Mouse (Mus musculus): Measurements from ENCODE around the gene AW549877.

Gene AW549877

GRCm38 (mm10) chr15:3995448-3996266 is at the start of gene AW549877:
TSS of gene AW549877 (minus strand) at chr15:3995744.
- DNase-seq (ENCODE audit: low spot score in 2 of 2), result peak; percentile 93 to 98

- DNase-seq (ENCODE audit: low spot score in 2 of 2), result no peak
Measured at GRCm38 (mm10) chr15:4043032-4043471, 47.5 kb upstream of the AW549877 start.

GRCm38 (mm10) chr15:4042423-4042822 is 46.9 kb upstream of the AW549877 start:
- DNase-seq (ENCODE audit: low spot score in 2 of 2), result no peak

- no peak for DNase-seq (ENCODE audit: low spot score in 2 of 2)
Measured at GRCm38 (mm10) chr15:4033168-4034004, 37.8 kb upstream of the AW549877 start.

- no peak for DNase-seq (ENCODE audit: low spot score in 2 of 2)
Measured at GRCm38 (mm10) chr15:4028960-4029359, 33.4 kb upstream of the AW549877 start.

GRCm38 (mm10) chr15:4028411-4028700 is 32.8 kb upstream of the AW549877 start:
- no peak for DNase-seq (ENCODE audit: low spot score in 2 of 2)

GRCm38 (mm10) chr15:4027671-4028410 is 32.3 kb upstream of the AW549877 start:
- DNase-seq (ENCODE audit: low spot score in 2 of 2), result no peak

GRCm38 (mm10) chr15:4026831-4027584 is 31.5 kb upstream of the AW549877 start:
- peak; percentile 60 to 76 for DNase-seq (ENCODE audit: low spot score in 2 of 2)

- peak; percentile 72 to 86 for DNase-seq (ENCODE audit: low spot score in 2 of 2)
Measured at GRCm38 (mm10) chr15:4026231-4026773, 30.8 kb upstream of the AW549877 start, which contains the start of gene Oxct1. TSS of gene Oxct1 (plus strand) at chr15:4026383.

GRCm38 (mm10) chr15:4025508-4025904 is 30.0 kb upstream of the AW549877 start:
- no peak for DNase-seq (ENCODE audit: low spot score in 2 of 2)

- no peak for DNase-seq (ENCODE audit: low spot score in 2 of 2)
Measured at GRCm38 (mm10) chr15:4024726-4025507, 29.4 kb upstream of the AW549877 start.

GRCm38 (mm10) chr15:4023747-4024146 is 28.2 kb upstream of the AW549877 start:
- DNase-seq (ENCODE audit: low spot score in 2 of 2), result no peak

GRCm38 (mm10) chr15:4020711-4021110 is 25.2 kb upstream of the AW549877 start:
- DNase-seq (ENCODE audit: low spot score in 2 of 2), result no peak

- DNase-seq (ENCODE audit: low spot score in 2 of 2), result no peak
Measured at GRCm38 (mm10) chr15:4013873-4014272, 18.3 kb upstream of the AW549877 start.

GRCm38 (mm10) chr15:4000536-4000935 is 5.0 kb upstream of the AW549877 start:
- DNase-seq (ENCODE audit: low spot score in 2 of 2), result no peak

GRCm38 (mm10) chr15:3999144-3999543 is 3.6 kb upstream of the AW549877 start:
- no peak for DNase-seq (ENCODE audit: low spot score in 2 of 2)

- no peak for DNase-seq (ENCODE audit: low spot score in 2 of 2)
Measured at GRCm38 (mm10) chr15:3996267-3997010, 895 bp upstream of the AW549877 start.

- DNase-seq (ENCODE audit: low spot score in 2 of 2), result no peak
Measured at GRCm38 (mm10) chr15:3994852-3995447, 594 bp downstream of the AW549877 start.

GRCm38 (mm10) chr15:3987981-3988380 is 7.6 kb downstream of the AW549877 start:
- DNase-seq (ENCODE audit: low spot score in 2 of 2), result peak in 1 of 2 experiments; percentile 37

Data from cerebellum, postnatal 4 days (tissue).